Mouse (Mus musculus): ENCODE results near the gene Itm2c. TPM values are rescaled to one million over a fixed set of nuclear protein-coding genes. Genes with fewer than 3 reads are reported as not detected.

The Itm2c gene
- total RNA-seq, 2 experiments from 2014 or later = 714 to 742 TPM

DNA sequence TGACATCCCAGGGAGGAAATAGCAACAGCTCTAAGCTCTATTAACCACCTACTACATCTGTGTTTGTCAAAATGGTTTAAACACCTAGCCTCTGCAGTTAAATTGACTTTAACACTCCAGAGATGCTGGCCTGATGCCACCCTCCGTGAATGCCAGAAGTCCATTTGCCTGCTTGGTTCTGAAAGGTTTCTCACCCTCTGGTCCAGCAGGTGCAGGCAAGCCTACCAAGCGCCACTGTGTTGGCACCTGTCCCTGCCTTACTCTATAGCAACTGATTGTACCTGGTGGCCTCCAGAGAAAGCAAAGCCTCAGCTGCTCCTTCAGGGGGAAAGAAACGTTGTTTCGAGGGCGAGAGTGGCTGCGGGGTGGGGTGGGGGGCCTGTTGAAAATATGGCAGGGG is 42.2 kb downstream of the Itm2c start:
- no peak for DNase-seq (ENCODE audit: extremely low spot score in 1 of 2, low spot score in 2 of 2)
- Histone ChIP-seq H3K4me3 (no peak overlapping the region), H3K27ac (no peak overlapping the region)
- intact Hi-C loops (cut with DNase I) = loop anchor here (5.0 kb wide), 1 partner anchor 121 kb away; no protein-coding TSS in a partner anchor
- TF ChIP-seq CTCF (IDR thresholded peaks at IDR 0.05) = no peak; the same call in 1 of the 2 replicates

DNA sequence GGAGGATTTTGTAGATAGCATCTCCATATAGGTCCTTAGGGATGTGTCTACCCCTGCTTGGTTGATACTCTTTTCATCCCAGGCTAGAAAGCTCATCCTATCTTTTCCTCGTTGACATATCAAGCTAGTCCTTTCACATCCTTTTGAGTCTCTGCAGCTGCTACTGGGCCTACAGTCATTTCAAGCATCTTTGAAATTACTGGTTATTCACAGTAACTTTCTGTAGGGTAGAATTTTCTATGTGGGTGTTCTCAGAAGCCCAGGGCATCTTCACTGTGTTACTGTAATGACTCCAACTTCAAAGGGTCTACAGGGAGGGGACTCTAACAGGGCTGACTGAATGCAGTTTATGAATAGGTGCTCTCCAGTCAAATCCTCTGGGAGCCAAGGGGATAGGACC is 43.2 kb downstream of the Itm2c start:
- intact Hi-C loops (cut with DNase I) = loop anchor here (5.0 kb wide), 1 partner anchor 120 kb away; no protein-coding TSS in a partner anchor
- DNase-seq (ENCODE audit: extremely low spot score in 1 of 2, low spot score in 2 of 2) = no peak
- no peak overlapping the region for H3K27ac ChIP-seq
- H3K4me3 ChIP-seq = no peak overlapping the region
- no peak for TF ChIP-seq CTCF (IDR thresholded peaks at IDR 0.05)

DNA sequence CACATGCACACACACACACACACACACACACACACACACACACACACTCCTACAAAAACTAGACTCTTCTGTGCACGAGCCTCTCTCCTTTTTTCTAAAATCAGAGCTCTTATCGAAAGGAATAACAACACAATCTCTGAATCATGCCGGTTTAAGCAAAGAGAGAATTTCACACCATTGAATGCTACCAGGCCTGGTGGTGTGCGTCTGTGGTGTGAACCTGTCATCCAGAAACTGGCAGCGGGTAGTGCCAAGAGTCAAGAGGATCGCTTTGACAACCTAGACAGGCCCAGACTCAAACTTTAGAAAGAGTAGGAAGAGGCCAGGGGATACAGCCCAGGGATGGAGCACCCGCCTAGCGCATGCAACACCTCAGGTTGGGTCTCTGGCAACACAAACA is 48.2 kb downstream of the Itm2c start:
- no peak for TF ChIP-seq CTCF (IDR thresholded peaks at IDR 0.05)
- no peak overlapping the region for H3K4me3 ChIP-seq
- intact Hi-C loops (cut with DNase I) = no loop called here
- H3K27ac ChIP-seq = no peak overlapping the region
- no peak for DNase-seq (ENCODE audit: extremely low spot score in 1 of 2, low spot score in 2 of 2)

- TF ChIP-seq CTCF (IDR thresholded peaks at IDR 0.05) = no peak
- Histone ChIP-seq H3K4me3 (no peak overlapping the region), H3K27ac (no peak overlapping the region)
- no peak for DNase-seq (ENCODE audit: extremely low spot score in 1 of 2, low spot score in 2 of 2)
- intact Hi-C loops (cut with DNase I) = no loop called here
These were observed 55.1 kb downstream of the Itm2c start for GRCm38 (mm10) chr1:85949085-85949684.

GRCm38 (mm10) chr1:85955150-85955549 is 61.1 kb downstream of the Itm2c start:
- Histone ChIP-seq H3K4me3 (no peak overlapping the region), H3K27ac (no peak overlapping the region)
- TF ChIP-seq CTCF (IDR thresholded peaks at IDR 0.05) = no peak
- DNase-seq (ENCODE audit: extremely low spot score in 1 of 2, low spot score in 2 of 2) = no peak
- intact Hi-C loops (cut with DNase I) = no loop called here

DNA sequence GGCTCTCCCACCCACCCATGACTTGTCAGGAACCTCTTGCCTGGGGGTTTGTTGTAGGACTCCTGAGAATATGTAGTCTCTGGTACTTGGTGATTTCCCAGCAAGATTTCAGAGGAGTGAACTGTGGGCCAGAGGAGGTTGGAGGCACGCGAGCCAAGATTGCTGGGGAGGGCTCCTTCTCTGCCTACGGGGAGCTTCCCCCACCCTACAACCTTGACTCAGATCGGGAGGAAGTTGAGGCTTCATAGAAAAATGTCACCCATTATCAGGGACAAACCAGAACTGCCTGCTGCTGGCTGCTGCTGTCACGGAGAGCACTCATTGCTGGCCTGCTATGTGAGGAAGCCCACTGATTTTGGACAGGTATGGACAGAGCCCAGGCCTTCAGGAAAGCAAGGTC is 63.2 kb downstream of the Itm2c start:
- intact Hi-C loops (cut with DNase I) = no loop called here
- H3K4me3 ChIP-seq = no peak overlapping the region
- no peak for DNase-seq (ENCODE audit: extremely low spot score in 1 of 2, low spot score in 2 of 2)
- no peak for TF ChIP-seq CTCF (IDR thresholded peaks at IDR 0.05)
- peak overlapping the region; percentile 38 for H3K27ac ChIP-seq

GRCm38 (mm10) chr1:85957942-85958619 is 64.0 kb downstream of the Itm2c start:
- Histone ChIP-seq H3K27ac (peak overlapping the region; percentile 38), H3K4me3 (no peak overlapping the region)
- no peak for TF ChIP-seq CTCF (IDR thresholded peaks at IDR 0.05)
- intact Hi-C loops (cut with DNase I) = no loop called here
- DNase-seq (ENCODE audit: extremely low spot score in 1 of 2, low spot score in 2 of 2) = peak in 1 of 2 experiments; percentile 39

Other genes starting within 250 kb of the Itm2c start
- 1 to 10 TPM; 2.6 to 3.0 TPM for gene Sp100, start 244.3 kb upstream of the Itm2c start, total RNA-seq (2021)
- not detected for gene A630001G21Rik, start 115.6 kb upstream of the Itm2c start, total RNA-seq (2021)
- 100 to 1,000 TPM; 149 to 175 TPM for gene Cab39, start 100.8 kb upstream of the Itm2c start, total RNA-seq (2021)
- gene 4933407L21Rik, start 34.2 kb downstream of the Itm2c start, total RNA-seq (2021) = 1 to 10 TPM; 5.5 to 7.2 TPM
- under 1 TPM; 0.09 to 0.14 TPM for gene Gpr55, start 66.7 kb downstream of the Itm2c start, total RNA-seq (2021)
- under 1 TPM; 0.61 to 0.75 TPM for gene Spata3, start 122.5 kb downstream of the Itm2c start, total RNA-seq (2021)
- gene 2810459M11Rik, start 151.6 kb downstream of the Itm2c start, total RNA-seq (2021) = 1 to 10 TPM; 7.1 to 7.6 TPM
- gene Psmd1, start 170.1 kb downstream of the Itm2c start, total RNA-seq (2021) = 100 to 1,000 TPM; 107 to 115 TPM
- gene Htr2b, start 217.7 kb downstream of the Itm2c start, total RNA-seq (2021) = under 1 TPM in 1 of 2 experiments, not detected in 1; 0.36 TPM
- 1 to 10 TPM; 3.5 to 5.4 TPM for gene Gm21972, start 239.4 kb downstream of the Itm2c start, total RNA-seq (2021)

All from left cerebral cortex, adult 2 months (tissue).